Mouse (Mus musculus) lung, embryonic 14.5 days (tissue): ENCODE results near the gene Dab1. TPM values are rescaled to one million over a fixed set of nuclear protein-coding genes. Genes with fewer than 3 reads are reported as not detected.

Experiments
- ATAC-seq: fragments of 200-750 bp; cut with Nextera tagmentation; 2 replicates; pipeline ENCODE4 v1.8.0; 2017; ENCODE audit warnings: mild to moderate bottlenecking, moderate TSS enrichment, moderate library complexity; ENCODE audit not compliant: insufficient read depth
- DNase-seq: peaks from one replicate; pipeline ENCODE4 v3.0.0-alpha.2; 2015
- H3K27ac ChIP-seq: fragments of 300-500 bp; sonication (generic); 2 replicates; pipeline ENCODE4 v1.5.1; 2014; ENCODE audit warnings: low read depth, mild to moderate bottlenecking, moderate library complexity
- H3K27me3 ChIP-seq: fragments of 300-500 bp; sonication (generic); 2 replicates; pipeline ENCODE4 v1.6.1; 2014; ENCODE audit warnings: low read length, control low read depth; ENCODE audit not compliant: insufficient read depth
- H3K36me3 ChIP-seq: fragments of 300-500 bp; sonication (generic); 2 replicates; pipeline ENCODE4 v1.6.1; 2014; ENCODE audit warnings: control low read depth; ENCODE audit not compliant: insufficient read depth
- H3K4me1 ChIP-seq: fragments of 300-500 bp; sonication (generic); 2 replicates; pipeline ENCODE4 v1.6.1; 2014; ENCODE audit warnings: antibody characterized with exemption, control low read depth; ENCODE audit not compliant: insufficient read depth
- H3K4me2 ChIP-seq: fragments of 300-500 bp; sonication (generic); 2 replicates; pipeline ENCODE4 v1.6.1; 2014; ENCODE audit warnings: mild to moderate bottlenecking
- H3K4me3 ChIP-seq: fragments of 300-500 bp; sonication (generic); 2 replicates; pipeline ENCODE4 v1.5.1; 2014; ENCODE audit warnings: low read depth, low read length
- H3K9ac ChIP-seq: fragments of 300-500 bp; sonication (generic); 2 replicates; pipeline ENCODE4 v1.6.1; 2014
- H3K9me3 ChIP-seq: fragments of 300-500 bp; sonication (generic); 2 replicates; pipeline ENCODE4 v1.6.1; 2016; ENCODE audit warnings: low read depth, low read length, control low read depth
- CTCF ChIP-seq: IDR thresholded peaks from 2 replicates; pipeline ENCODE4 v1.5.1; 2016; ENCODE audit warnings: antibody characterized with exemption, low read depth
- WGBS: fragments of 180-500 bp; shearing (Covaris S2); extraction: QIAGEN DNeasy Blood & Tissue Kit; methylation state at CpG from one replicate; pipeline ENCODE4 v1.1.7; 2014; 5-methylcytosine and 5-hydroxymethylcytosine counted together
- polyA plus RNA-seq: library from polyadenylated mRNA; unstranded; fragments of >200 nt; fragmentation: Nextera tagmentation; extraction: Ambion mirVana; gene quantifications from 2 replicates; pipeline ENCODE4 v1.2.1, GENCODE M21; 2014

Dab1 gene
- polyA plus RNA-seq, 1 experiment from 2014 or later, result 4.4 TPM

GRCm38 (mm10) chr4:104368561-104369021, 749.4 kb downstream of the Dab1 start:
- WGBS, result under 1% methylated on average over 20 of the region's 20 CpGs
- H3K9ac ChIP-seq, result no peak overlapping the region
- peak; percentile 41 for TF ChIP-seq CTCF
- no peak overlapping the region for H3K27ac ChIP-seq
- no peaks in the 10 kb centered on the region for H3K36me3 ChIP-seq
- ATAC-seq, result no peak
- H3K9me3 ChIP-seq, result no peaks in the 10 kb centered on the region
- peak overlapping the region; percentile 58 for H3K4me3 ChIP-seq
- peak overlapping the region; percentile 90 for H3K4me2 ChIP-seq
- H3K27me3 ChIP-seq, result peaks cover 52% of the 10 kb centered on the region
- DNase-seq, result peak; percentile 40
- 0 out of 2 replicates have a peak, but pooled peaks cover 4% of the 10 kb centered on the region for H3K4me1 ChIP-seq

- ATAC-seq (no peak), DNase-seq (no peak)
- no peaks in the 10 kb centered on the region for H3K36me3 ChIP-seq
- H3K4me1 ChIP-seq, result 0 out of 2 replicates have a peak, but pooled peaks cover 4% of the 10 kb centered on the region
- peaks cover 52% of the 10 kb centered on the region for H3K27me3 ChIP-seq
- no peak overlapping the region for H3K9ac ChIP-seq
- no peak for TF ChIP-seq CTCF
- peak overlapping the region; percentile 90 for H3K4me2 ChIP-seq
- WGBS, result 10% methylated on average over 7 of the region's 7 CpGs
- no peaks in the 10 kb centered on the region for H3K9me3 ChIP-seq
- H3K4me3 ChIP-seq, result peak overlapping the region; percentile 58
- no peak overlapping the region for H3K27ac ChIP-seq
These were observed 749.9 kb downstream of the Dab1 start for GRCm38 (mm10) chr4:104369091-104369490.

GRCm38 (mm10) chr4:104371136-104371535, 752.0 kb downstream of the Dab1 start:
- Histone ChIP-seq H3K36me3 (no peaks in the 10 kb centered on the region), H3K27ac (no peak overlapping the region), H3K9ac (no peak overlapping the region), H3K9me3 (no peaks in the 10 kb centered on the region), H3K4me3 (no peak overlapping the region), H3K4me1 (0 out of 2 replicates have a peak, but pooled peaks cover 4% of the 10 kb centered on the region), H3K4me2 (no peak overlapping the region), H3K27me3 (peaks cover 43% of the 10 kb centered on the region)
- 57% methylated on average over 8 of the region's 8 CpGs for WGBS
- ATAC-seq (no peak), DNase-seq (no peak)
- no peak for TF ChIP-seq CTCF

GRCm38 (mm10) chr4:104374191-104374590, 755.0 kb downstream of the Dab1 start:
- no peaks in the 10 kb centered on the region for H3K9me3 ChIP-seq
- no peak overlapping the region for H3K4me2 ChIP-seq
- H3K9ac ChIP-seq, result no peak overlapping the region
- DNase-seq (no peak), ATAC-seq (no peak)
- WGBS, result 45% methylated on average over 1 of the region's 1 CpGs
- no peak overlapping the region for H3K27ac ChIP-seq
- H3K27me3 ChIP-seq, result peaks cover 20% of the 10 kb centered on the region
- 0 out of 2 replicates have a peak, but pooled peaks cover 4% of the 10 kb centered on the region for H3K4me1 ChIP-seq
- no peaks in the 10 kb centered on the region for H3K36me3 ChIP-seq
- H3K4me3 ChIP-seq, result no peak overlapping the region
- no peak for TF ChIP-seq CTCF

GRCm38 (mm10) chr4:104384704-104385103, 765.5 kb downstream of the Dab1 start:
- ATAC-seq (no peak), DNase-seq (no peak)
- H3K36me3 ChIP-seq, result no peaks in the 10 kb centered on the region
- H3K9ac ChIP-seq, result no peak overlapping the region
- no peak overlapping the region for H3K4me2 ChIP-seq
- TF ChIP-seq CTCF, result no peak
- no peak overlapping the region for H3K27ac ChIP-seq
- no peaks in the 10 kb centered on the region for H3K27me3 ChIP-seq
- no peak overlapping the region for H3K4me3 ChIP-seq
- no peaks in the 10 kb centered on the region for H3K9me3 ChIP-seq
- 46% methylated on average over 7 of the region's 7 CpGs for WGBS
- H3K4me1 ChIP-seq, result no peaks in the 10 kb centered on the region

- Histone ChIP-seq H3K9ac (no peak overlapping the region), H3K9me3 (no peaks in the 10 kb centered on the region), H3K36me3 (no peaks in the 10 kb centered on the region), H3K27me3 (no peaks in the 10 kb centered on the region), H3K4me1 (no peaks in the 10 kb centered on the region), H3K4me3 (no peak overlapping the region), H3K4me2 (no peak overlapping the region), H3K27ac (no peak overlapping the region)
- ATAC-seq, result no peak
- no peak for DNase-seq
- no peak for TF ChIP-seq CTCF
- 43% methylated on average over 5 of the region's 5 CpGs for WGBS
These were observed 766.1 kb downstream of the Dab1 start for GRCm38 (mm10) chr4:104385272-104385671.

- DNase-seq (no peak), ATAC-seq (no peak)
- no peak for TF ChIP-seq CTCF
- H3K9ac ChIP-seq, result no peak overlapping the region
- H3K36me3 ChIP-seq, result no peaks in the 10 kb centered on the region
- no peak overlapping the region for H3K4me2 ChIP-seq
- H3K27me3 ChIP-seq, result no peaks in the 10 kb centered on the region
- WGBS, result 77% methylated on average over 3 of the region's 3 CpGs
- no peak overlapping the region for H3K4me3 ChIP-seq
- H3K4me1 ChIP-seq, result no peaks in the 10 kb centered on the region
- H3K9me3 ChIP-seq, result no peaks in the 10 kb centered on the region
- H3K27ac ChIP-seq, result no peak overlapping the region
These were observed 776.4 kb downstream of the Dab1 start for GRCm38 (mm10) chr4:104395515-104395914.

- Histone ChIP-seq H3K4me1 (no peaks in the 10 kb centered on the region), H3K9me3 (no peaks in the 10 kb centered on the region), H3K9ac (no peak overlapping the region), H3K27me3 (no peaks in the 10 kb centered on the region), H3K4me3 (no peak overlapping the region), H3K36me3 (no peaks in the 10 kb centered on the region), H3K27ac (no peak overlapping the region), H3K4me2 (no peak overlapping the region)
- DNase-seq (no peak), ATAC-seq (no peak)
- 80% methylated on average over 5 of the region's 5 CpGs for WGBS
- TF ChIP-seq CTCF, result no peak
These were observed 776.9 kb downstream of the Dab1 start for GRCm38 (mm10) chr4:104396095-104396494.
